Mouse (Mus musculus): ENCODE results near the gene Mapk8.

GRCm38 (mm10) chr14:33398065-33398860 lies 48.7 kb downstream of the Mapk8 start:
- no peak for TF ChIP-seq EP300 (IDR thresholded peaks at IDR 0.05; ENCODE audit: low read depth)
- no peak for TF ChIP-seq CTCF (IDR thresholded peaks at IDR 0.05; ENCODE audit: low read depth)

Data from liver, embryonic 14.5 days (tissue).